Mouse (Mus musculus): ENCODE measurements at regions not wholly inside any gene's neighbourhood (a gene's known extent, or its start where the extent isn't known, plus 50 kb on each side); places are given as distances from the start of the nearest gene placed in this dataset.
A peak's percentile ranks its signal among the peaks of the same experiment; 100 is the strongest.

DNA sequence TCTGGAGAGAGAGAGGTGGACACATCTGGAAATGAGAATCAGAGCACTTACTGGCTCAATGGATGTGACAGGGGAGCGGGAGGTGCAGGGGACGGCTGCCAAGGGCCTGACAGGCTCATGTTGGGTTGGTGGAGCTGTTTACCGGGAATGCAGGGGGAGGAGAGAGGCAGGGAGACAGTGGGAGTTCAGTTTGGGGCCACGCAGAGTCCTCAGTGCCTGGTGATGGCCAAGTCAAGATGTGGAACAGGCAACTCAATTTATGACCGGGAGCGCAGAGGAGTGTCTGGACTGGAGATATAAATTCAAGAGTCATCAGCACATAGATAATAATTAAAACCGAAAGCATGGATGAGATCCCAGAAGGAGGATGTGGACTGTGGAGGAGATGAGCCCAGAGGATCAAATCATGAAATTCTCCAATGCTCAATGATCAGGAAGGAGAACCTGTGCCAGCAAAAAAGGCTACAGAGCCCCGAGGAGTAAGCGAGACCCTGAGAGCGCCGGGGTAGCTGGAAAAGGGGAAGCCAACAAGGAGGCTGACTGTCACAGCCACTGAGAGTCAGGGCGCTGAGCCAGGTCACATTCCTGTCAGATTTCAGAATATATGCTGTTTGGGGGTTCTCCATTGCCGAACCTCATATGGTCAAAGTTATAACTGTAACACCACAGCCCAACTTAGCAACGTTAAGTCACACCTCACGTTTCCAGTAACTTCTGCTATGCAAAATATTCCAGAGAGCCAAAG lies 358.0 kb upstream of the Npvf start:
- DNase-seq (ENCODE audit: low read depth) = no peak

DNA sequence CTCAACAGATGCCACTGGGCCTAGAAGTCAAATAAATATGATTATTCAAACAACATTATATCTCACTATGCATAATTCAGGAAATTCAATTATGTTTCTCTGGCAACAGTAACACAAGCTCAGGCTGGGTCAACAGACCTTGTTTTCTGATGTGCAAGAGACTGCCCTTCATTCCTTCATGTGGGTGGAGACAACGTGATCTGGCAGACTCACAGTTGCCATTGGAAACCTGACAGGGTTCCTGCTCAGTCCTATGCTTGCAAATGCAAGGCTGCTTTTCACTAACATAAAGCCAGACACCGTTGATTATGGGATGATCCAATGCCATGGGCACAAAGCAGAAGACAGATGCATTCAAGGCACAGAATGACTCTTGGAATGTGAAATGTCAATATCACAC lies 361.5 kb upstream of the Npvf start:
- no peak for DNase-seq (ENCODE audit: low read depth)

DNA sequence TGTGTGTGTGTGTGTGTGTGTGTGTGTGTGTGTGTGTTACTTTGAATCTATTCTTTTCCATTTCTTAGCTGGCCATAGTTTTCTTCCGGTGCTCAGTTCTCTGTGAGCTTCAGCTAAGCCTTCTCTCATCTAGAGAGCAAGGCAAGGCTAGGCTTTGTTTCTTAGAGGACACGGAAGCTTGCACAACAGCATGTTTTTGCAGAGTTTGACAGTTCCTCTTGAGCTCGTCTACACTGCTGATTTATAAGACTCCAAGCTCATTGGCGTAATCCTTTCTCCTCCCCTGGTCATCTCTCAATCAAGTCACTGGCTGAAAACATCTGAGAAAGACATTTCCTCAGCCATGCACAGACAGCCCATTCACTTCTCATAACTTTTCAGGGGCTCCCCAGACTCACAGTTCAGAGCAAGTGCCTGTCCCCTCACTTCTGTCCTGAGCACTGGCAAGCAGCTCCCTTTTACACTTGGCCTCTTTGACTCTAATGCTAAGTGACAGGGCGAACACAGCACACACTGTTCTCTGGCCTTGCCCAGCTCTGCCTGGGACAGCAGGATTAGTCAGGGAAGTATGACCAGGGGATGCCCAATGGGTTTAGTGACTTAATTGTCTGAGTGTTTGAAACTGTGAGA lies 362.3 kb upstream of the Npvf start:
- DNase-seq (ENCODE audit: low read depth) = no peak

DNA sequence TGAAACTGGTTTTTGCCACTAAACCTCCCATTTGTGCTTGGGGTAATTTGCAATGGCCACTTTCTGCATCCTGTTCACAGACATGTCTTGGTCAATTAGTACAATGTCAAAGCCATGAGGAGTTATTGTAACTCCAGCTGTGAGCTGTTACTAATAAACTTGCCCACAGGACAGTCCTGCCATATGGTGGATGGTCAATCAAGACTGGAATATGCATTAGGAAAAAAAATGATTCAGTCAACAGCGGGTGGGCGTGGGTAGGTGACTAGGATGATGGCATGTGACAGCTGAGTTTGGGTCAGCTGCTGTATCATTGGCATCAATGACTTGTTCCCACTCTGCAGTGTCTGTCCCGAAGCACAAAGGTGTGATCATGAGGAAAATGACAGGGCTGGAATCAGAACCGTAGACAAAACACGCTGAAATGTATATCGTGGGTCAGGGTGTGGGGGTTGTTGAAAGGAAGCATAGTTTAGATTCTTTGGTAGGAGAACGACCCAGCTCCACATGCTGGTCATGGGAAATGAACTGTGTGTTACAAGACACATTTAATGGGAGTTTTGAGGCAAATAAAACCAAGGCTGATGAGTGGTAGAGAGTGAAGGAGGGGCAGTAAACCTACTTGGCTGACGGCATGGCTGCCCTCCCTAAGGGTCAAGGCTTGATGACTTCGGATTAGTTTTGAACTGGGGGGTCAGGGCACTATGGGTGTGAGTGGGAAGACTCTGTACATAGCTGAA lies 363.2 kb upstream of the Npvf start:
- DNase-seq (ENCODE audit: low read depth) = no peak

DNA sequence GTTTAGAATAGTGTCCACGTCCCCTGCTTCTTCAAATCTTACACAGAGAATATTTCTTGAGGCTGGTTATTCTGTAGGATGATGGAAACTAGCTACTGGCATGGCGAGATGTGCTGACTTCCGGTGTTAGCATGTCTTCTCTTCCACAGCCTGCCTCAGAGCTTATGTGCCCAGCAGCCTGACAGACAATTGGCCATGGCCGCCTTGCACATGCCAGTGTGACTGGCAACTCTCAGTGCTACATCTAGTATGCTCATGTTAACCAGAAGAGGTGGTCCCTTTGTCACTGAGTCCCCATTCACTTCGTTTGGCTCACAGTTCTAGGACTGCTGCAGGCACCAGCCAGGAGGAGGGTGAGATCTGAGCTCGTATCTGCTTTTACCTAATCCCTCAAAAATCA lies 367.0 kb upstream of the Npvf start:
- DNase-seq (ENCODE audit: low read depth) = no peak

DNA sequence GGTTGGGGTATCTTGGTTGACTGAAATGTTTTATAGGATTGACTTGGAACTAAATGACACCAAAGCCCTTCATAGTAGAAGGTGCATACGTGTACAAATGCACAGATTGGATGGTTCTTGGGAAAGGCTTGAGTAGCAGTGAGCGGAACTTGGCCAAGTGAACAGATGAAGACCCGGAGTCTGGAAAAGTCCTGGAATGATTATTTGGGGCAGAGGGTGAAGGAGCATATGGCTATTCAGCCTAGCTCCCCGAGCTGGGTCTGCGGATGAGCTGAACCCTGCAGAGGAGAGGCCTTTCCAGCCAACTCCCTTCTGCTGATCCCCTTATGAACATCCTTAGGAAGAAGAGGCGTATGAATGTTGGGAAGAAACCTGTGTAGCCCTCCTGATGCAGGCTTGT lies 369.1 kb upstream of the Npvf start:
- DNase-seq (ENCODE audit: low read depth) = no peak

DNA sequence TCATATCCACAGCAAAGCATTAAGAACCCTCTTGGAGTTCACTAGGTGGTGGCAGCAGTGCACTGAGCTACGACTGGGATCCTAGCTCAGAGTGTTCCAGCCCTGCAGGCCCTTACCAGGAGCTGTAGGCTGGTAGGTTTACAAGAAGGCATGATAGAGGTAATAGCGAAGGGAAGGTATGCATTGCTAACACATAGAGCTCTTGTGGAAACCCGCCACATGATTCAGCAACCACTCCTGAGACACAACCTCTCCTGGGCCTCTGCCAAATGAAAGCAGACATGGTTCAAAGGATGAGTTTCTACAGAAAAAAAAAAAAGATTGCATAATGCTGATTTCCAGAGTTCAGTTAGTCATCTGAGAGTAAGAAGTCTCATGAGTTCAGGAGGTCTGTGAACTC lies 370.5 kb upstream of the Npvf start:
- DNase-seq (ENCODE audit: low read depth) = peak; percentile 36

DNA sequence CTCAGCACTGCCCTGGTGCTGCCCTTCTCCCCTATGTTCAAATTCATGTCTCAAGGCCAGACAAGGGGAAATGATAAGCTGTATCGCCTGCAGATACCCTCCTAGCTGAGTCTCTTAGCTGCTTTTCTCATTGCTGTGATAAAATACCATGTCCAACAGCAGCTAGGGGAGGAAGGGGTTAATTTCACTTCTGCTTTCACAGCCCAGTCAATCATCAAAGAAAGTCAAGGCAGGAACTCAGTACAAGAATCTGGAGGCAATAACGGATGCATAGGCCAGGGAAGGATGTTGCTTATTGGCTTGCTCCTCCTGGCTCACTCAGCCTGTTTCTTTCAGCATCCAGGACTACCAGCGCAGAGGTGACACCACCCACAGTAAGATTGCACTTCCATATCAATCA lies 371.2 kb upstream of the Npvf start:
- no peak for DNase-seq (ENCODE audit: low read depth)

DNA sequence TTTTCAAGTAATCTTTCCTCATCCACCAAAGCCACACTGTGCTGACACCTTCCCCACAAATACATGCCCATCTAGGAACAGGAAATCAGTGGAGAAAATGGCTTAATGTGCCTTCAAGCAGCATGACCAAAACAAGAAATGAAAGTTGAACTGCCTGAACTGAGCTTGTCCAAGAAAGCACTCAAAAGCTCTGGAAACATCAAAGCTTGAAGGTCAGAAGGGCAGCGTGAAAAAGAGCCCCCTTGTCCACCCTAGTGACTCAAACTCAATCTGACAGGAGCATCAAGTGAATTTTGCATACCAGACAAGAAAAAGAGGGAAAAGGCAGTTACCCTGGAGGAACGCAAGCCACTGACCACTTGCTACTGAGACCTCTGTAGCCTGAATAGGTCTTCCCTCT lies 373.1 kb upstream of the Npvf start:
- no peak for DNase-seq (ENCODE audit: low read depth)

DNA sequence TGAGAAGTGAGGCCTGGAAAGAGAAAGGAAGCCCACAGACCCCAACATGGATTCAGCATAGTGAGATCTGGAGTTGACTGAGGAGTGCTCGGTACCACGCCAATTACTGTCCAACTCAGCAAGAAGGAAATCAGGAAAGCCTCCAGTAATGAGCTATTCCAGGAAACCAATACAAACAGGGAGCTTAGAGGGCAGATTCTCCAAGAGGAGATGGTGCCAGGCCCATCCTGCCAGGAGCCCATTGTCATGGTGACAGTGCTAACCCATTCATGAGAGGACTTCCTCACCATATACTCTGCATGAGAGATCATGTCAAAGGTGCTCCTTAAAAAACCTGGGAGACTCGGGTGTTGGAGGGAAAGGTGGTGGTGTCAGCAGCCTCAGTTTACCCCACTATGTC lies 375.3 kb upstream of the Npvf start:
- DNase-seq (ENCODE audit: low read depth) = no peak

DNA sequence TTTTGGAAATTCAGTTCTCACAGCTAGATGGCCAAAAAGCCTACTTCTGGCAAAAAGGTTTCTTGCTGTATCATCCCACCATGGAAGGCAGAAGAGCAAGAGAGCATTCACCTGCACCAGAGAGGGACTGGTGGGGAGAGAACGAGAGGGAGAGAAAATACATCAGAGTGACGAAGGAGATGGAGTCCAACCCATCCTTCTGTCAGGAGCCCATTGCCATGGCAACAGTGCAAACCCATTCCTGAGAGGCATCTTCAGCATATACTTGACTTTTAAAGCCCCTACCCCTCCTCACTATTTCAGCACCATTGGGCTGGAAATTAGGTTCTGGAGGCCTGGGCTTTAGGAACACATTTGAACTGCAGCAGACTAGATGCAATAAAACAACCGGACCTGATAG lies 375.7 kb upstream of the Npvf start:
- DNase-seq (ENCODE audit: low read depth) = no peak

DNA sequence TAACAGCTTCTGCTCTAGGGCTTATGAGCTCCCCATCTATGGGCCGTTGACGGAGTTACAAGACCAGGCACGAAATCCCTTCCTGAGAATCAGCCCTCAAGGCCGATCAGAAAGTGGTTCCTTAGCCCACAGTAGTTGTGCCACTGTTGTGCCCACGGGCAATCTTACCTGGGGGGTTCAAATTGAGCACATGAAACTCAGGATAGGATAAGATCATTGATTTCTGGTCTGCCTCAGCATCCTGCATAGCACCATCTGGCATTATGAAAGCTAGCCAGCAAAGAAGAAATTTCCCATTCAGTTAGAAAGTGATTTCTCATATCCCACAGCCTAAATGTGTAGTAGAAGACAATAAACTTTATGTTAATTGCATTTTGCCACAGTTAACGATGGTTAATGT lies 379.6 kb upstream of the Npvf start:
- no peak for DNase-seq (ENCODE audit: low read depth)

DNA sequence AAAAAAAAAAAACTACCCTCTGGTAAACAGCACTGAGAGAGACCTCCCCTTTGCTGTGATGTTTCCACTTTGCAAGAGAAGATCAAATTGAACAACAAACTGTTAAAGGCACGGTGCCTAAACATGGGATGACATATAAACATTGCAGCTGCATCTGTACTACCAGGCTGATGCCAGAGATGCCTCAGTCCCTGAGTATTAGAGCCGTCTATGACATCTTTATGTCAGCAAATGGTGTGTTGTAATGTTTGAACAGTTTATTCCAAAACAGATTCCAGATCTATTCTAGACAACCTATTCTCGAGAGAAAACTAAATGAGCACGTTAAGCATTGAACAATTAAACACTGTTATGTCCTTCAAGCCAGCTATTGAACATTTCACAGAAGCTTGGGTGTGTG lies 381.8 kb upstream of the Npvf start:
- no peak for DNase-seq (ENCODE audit: low read depth)

DNA sequence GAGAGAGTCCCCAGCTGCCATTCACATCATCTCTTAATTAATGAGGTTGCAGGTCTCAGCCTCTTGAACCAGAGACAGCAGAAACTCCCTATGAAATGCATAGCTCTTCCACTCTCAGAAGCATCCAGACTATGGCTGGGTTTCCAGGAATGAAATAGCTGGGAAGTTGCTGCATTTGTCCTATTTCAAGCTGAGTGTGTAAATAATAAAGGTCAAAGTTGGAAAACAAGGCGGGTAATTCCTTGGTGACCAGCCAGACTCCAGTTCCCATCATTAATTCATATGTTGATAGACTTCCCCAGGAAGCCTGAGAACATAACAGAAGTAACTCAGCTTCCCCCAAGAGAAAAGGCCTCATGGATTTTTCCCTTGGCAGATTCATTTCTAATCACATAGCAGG lies 382.3 kb upstream of the Npvf start:
- no peak for DNase-seq (ENCODE audit: low read depth)

DNA sequence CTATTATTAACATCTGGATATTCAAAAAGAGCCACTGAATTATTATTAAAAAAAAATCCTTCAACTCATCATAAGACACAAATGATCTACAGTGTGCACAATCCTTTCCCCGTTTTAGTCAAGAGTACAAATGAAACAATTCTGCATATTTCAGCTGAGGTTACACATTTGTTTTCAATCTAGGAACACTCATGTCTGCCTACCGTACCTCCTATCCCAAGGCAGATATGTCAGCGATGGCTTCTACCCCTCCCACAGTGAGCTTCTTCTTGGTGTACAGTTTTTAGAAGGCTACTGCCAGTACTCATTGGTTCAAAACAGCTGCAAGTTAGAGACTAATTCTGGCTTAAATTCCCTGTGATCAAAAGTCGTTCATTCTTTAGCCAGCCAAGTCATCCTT lies 382.7 kb upstream of the Npvf start:
- DNase-seq (ENCODE audit: low read depth) = no peak

DNA sequence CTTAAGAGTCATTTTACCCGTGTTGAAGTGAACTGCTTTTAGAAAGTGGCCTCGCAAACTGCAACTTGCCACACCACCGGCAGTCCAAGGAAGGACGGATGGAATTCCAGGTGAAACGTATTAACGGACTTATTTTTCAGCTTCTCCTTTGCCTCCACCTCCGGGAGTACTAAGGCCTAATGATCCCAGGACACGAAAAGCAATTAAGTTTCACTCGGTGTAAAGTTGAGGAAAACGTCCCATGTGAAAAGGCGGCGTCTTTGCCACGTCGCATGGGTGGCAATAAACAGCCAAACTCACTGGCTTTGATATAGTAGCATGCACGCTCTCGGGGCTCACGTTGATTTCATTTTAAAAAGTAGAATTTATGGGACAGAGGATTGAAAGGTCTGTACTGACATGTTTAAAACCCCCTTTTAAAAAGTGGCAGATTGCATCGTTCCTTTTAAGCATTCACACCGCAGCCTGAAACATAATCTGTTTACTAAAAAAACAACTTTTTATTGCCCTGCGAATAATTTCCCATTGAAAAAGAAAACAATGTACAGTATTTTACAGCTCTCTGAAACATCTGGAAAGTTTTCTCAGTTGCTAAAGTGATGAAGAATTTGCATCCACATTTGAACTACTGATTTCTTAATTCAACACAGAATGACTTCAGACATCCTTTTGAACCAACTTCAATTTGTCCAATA lies 385.4 kb upstream of the Npvf start:
- DNase-seq (ENCODE audit: low read depth) = no peak

DNA sequence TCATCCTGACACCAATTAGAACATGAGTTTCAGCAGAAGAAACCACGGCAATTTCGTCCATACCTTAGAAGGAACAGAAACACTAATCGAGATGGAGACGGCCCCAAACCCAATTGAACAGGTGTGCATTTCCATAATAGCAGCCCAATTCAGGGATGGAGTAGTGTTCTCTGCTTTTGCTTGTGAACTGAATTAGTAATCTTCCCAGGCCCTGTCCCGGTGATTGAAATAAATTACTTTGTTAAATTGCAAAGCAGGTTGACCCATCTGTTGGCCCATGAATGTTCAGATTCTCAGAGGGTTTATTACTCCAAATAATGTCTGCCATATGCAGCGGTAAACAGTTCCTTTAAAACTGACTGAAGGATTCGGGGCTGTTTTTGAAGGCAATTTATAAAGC lies 388.5 kb upstream of the Nfe2l3 start:
- DNase-seq (ENCODE audit: low read depth) = no peak

DNA sequence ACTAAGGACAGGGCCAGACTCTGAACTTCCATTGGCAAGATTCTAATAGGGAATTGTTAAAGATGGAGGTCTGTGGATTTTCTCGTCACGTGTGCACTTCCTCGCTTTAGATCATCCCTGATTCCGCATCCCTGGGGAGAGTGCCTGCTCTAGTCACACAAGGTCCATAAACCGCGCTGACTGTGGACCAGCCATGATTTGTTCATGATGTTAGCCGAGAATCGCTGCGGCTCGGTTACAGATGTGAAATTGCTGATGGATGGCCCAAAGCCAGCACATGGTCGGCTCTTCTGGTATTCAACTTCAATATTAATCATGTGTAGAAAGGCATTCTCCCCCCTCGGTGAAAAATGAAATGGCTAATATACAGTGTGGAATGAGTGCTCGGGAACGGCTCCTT lies 387.6 kb upstream of the Nfe2l3 start:
- no peak for DNase-seq (ENCODE audit: low read depth)

DNA sequence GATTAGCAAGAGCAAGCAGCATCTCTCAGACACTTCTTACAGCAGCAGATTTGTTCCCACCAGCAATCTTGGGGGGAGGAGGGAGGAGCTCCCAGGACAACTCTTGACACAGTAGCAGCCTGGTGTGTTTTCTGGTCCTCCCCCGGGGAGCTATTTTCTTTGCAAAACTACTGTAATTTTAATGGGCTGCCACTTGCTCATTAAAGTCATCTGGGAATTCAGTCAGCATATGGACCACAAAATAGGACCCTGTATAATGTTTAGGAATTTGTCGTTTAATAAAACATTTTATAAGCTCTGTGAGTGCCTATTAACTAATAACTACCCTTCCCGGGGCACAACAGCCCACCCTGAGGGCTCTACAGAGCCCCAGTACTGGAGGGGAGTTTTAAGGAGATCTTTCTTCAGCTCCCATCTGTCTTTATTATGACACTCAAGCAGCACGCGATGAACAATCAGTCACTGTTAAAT lies 380.0 kb upstream of the Nfe2l3 start:
- no peak for DNase-seq (ENCODE audit: low read depth)

DNA sequence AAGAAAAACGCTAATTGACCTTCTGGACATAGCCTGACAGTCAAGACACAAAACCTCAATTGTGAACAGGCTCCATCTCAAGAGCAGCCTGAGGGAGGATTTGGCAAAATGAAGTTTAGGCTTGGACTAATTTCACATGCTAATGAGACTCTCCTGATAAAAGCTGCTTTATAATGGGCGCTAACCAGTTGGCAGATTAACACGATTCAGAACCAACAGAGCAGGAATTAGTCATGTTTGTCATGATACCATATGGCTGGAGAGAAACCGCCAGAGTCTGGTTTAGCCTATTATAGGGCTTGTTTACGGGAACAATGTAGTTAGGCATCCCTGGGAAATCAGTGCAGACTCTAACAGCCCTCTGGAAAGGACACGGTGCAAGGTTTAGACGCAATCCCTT lies 375.2 kb upstream of the Nfe2l3 start:
- DNase-seq (ENCODE audit: low read depth) = no peak

DNA sequence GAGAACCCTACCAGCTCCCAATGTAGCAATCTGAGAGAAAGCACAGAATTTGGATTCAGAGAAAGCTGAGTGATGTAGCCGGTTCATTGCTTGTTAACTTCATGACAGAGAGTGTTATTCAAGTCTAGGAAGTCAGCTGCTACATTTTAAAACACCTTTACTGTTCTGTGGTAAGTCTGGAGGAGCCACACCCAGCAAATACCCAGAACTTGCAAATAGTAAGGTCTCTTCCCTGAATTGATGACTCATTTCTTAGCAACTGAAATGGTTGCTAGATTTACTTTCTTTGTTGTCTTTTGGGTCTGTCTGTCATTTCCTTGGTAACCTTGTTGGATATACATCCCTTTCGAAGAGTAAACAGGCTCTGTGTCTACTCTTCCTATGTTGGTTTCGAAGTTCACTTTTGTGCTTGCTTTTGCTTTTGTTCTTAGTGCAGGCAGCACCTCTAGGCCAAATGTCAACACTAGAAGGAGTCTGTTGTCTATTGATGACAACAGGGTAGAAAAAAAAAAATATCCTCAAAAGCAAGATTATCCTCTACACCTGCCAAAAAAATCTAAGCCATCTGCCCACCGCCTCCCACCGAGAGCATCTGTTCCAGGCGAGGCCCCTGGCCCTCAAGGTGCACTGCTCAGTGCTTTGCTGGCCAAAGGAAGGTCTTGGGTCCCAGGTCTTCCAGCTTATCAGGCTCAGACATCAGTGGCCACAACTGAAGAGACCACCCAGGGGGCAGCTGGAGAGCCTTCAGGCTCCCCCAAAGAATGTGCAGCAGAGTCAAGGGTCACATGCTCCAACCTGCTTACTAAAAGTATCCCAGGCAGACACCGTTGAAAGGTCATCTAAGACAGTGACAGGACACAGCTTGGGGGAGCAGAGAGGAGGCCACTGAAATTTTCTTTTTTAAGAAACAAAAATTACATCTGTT lies 372.3 kb upstream of the Nfe2l3 start:
- no peak for DNase-seq (ENCODE audit: low read depth)
